Mouse (Mus musculus) liver, postnatal 0 days (tissue): ENCODE measurements around the gene Bbs9.

Source experiments
- CTCF ChIP-seq: sonication (generic); IDR thresholded peaks from 2 replicates; pipeline ENCODE4 v1.5.1; 2016; ENCODE audit warnings: antibody characterized with exemption, low read depth
- EP300 ChIP-seq: IDR thresholded peaks from 2 replicates; pipeline ENCODE4 v1.6.1; 2016; ENCODE audit warnings: antibody characterized with exemption, low read depth, mild to moderate bottlenecking

DNA sequence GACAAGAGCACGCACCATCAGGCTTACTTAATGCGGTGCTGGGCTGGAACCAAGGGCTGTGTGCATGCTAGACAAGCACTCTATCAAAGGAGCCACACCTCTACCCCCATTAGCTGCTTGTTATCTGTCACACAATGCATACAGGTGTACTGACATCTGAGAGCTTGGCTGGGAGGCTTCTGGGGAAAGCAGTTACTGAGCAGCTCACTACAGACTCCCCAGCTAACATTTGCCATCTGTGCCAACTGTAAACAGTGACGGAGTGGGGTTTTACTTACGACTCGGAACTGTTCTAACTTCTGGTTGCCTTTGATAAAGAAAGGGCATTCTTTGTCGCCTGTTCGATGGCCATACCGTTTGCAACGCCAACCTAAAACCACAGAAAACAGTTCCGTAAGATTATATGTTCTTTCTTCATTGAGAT, 22.0 kb upstream of the Bbs9 start:
- TF ChIP-seq CTCF (no peak), EP300 (peak; percentile 95)
